Mouse (Mus musculus) heart, postnatal 10 days (tissue): ENCODE results near the gene Ephb1. TPM values are rescaled to one million over a fixed set of nuclear protein-coding genes. Genes with fewer than 3 reads are reported as not detected.
A peak's percentile ranks its signal among the peaks of the same experiment; 100 is the strongest.

Source experiments
- DNase-seq, 2 experiments: peaks; one replicate each; pipeline ENCODE4 v3.0.0; 2021
- intact Hi-C: fragments of 180-260 bp; cut with DNase I; formaldehyde crosslinking; loops from one replicate; pipeline ENCODE4 v1.15.1; 2025
- total RNA-seq, 2 experiments: library from RNA; stranded (reverse); gene quantifications; 2 replicates each; pipeline ENCODE4 v1.2.3; 2021

The Ephb1 gene
- total RNA-seq, 2 experiments from 2014 or later, result 9.1 to 10.5 TPM

GRCm38 (mm10) chr9:102002186-102002585 is 352.3 kb downstream of the Ephb1 start:
- DNase-seq, result no peak
- intact Hi-C loops, result loop anchor here (10.0 kb wide), 1 partner anchor 587 kb away; no protein-coding TSS in a partner anchor

DNA sequence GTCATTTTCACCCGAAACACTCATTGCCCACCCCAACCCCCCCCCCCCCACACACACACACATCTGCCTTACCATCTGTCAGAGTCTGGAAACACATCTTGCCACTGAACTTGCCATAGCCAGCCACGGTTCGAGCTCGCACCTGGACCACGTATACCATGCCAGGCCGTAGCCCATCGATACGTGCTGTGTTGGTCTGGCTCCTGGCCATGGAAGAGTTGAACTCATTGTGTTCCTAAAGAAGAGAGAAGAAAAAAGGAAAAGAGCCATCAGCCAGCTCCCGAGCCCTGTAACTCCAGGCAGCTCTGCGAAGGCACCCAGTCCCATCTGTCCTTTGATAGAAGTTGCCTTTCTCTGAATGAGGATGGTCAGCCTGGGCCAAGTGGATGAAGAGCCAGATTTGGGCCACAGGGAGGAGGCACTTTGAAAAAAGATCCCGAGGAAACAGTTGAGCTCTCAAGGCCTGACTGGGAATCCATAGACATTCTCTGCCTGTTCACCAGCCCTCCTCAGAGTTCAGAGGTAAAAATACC is 352.8 kb downstream of the Ephb1 start:
- intact Hi-C loops, result loop anchor here (10.0 kb wide), 1 partner anchor 587 kb away; no protein-coding TSS in a partner anchor
- DNase-seq, result no peak

DNA sequence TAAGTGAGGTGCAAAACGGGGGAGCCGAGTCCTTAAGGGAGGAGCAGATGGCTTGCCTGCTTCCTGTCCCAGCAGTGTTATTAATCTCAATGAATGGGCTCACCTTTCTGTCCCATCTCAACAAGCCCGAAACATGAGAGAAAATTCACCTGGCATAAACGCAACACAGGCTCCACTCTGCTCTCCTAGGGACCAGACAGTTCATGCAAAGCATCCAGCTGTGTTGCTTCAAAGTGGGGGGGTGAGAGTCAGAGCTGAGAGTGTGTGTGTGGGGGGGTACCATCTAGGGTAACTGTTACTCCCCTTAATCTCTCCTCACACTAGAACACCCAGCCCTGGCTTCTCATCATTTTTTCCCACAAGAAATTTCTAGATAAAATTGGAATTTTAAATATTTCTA is 354.8 kb downstream of the Ephb1 start:
- intact Hi-C loops, result loop anchor here (10.0 kb wide), 1 partner anchor 585 kb away; no protein-coding TSS in a partner anchor
- no peak for DNase-seq

DNA sequence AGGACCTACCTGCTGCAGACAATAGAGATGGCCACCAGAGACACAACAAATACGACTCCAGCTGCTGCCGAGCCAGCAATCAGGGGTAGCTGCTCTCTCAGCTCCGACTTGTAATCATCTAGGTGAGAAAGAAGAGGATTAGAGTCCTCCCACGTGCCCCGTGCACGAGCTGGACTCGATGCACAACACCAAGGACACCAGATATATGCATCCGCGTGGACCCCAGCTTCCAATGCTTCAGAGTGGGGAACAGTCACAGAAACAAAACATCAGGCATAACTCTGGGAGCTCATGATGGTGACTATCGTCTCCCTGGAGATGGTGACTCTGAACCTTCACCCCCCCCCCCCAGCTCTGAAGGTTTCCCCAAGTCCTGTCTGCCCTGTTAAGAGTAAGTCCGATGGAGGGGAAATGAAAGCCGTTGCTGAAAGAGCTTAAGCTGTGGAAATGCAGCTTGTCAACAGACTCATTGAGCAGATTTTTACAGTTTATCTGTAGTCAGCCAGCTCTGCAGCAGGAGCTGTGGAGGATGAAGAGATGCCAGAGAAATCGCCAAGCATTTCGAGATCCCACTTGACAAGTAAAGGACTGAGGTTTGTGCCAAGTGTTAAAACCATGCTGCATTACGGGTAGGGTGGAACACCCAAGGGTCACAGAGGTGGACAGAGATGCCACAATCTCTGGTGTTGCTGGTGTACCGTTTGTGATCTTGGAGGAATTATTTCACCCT is 357.6 kb downstream of the Ephb1 start:
- intact Hi-C loops, result no loop called here
- no peak for DNase-seq

GRCm38 (mm10) chr9:101996183-101996582 is 358.3 kb downstream of the Ephb1 start:
- intact Hi-C loops, result no loop called here
- DNase-seq, result no peak

GRCm38 (mm10) chr9:101995423-101996156 is 358.9 kb downstream of the Ephb1 start:
- intact Hi-C loops, result no loop called here
- DNase-seq, result no peak

- intact Hi-C loops, result no loop called here
These were observed 360.4 kb downstream of the Ephb1 start for GRCm38 (mm10) chr9:101994086-101994485.

GRCm38 (mm10) chr9:101990836-101991235 is 363.7 kb downstream of the Ephb1 start:
- no peak for DNase-seq
- intact Hi-C loops, result no loop called here

More at GRCm38 (mm10) chr9:101994086-101994485, 360.4 kb downstream of the Ephb1 start:
- no peak for DNase-seq

- intact Hi-C loops, result no loop called here
- no peak for DNase-seq
These were observed 364.5 kb downstream of the Ephb1 start for GRCm38 (mm10) chr9:101990032-101990431.

DNA sequence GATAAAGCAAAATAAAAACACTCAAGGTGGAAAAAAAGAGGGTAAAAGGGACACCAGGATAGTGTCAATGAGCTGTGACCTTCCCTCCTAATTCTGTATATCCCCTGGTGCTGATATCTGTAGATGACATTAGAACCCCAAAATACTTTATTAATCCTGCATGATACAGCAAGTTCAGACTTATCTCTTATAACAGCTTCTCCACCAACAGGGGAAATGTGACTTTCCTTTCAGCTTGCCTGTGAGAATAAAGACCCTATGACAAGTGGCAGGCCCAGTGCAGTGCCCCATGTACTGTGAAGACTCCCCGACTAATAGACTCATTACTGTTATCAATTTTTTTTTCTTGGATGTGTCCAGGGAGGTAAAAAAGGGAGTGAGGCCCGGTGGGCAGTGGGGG is 367.6 kb downstream of the Ephb1 start:
- intact Hi-C loops, result no loop called here
- DNase-seq, result no peak

DNA sequence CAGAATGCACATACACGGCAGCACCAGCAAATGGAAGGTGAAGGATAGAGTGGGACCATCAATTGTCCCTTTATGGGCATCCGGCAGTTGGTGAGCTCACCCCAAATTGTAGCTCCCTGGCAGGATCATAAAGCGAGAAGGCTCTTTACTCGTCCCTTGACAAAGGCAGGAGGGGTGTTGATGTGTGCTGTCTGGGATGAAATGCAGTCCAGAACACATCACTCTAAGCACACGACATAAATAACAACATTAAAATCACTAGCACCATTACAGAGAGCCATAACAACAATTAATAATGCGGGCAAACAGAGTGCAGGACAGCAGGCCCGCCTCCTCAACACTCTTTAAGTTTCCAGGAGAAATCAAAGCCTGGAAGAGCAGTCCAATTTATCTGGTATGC is 372.1 kb downstream of the Ephb1 start:
- intact Hi-C loops, result no loop called here
- DNase-seq, result no peak

GRCm38 (mm10) chr9:101981161-101981560 is 373.3 kb downstream of the Ephb1 start:
- intact Hi-C loops, result no loop called here
- no peak for DNase-seq

DNA sequence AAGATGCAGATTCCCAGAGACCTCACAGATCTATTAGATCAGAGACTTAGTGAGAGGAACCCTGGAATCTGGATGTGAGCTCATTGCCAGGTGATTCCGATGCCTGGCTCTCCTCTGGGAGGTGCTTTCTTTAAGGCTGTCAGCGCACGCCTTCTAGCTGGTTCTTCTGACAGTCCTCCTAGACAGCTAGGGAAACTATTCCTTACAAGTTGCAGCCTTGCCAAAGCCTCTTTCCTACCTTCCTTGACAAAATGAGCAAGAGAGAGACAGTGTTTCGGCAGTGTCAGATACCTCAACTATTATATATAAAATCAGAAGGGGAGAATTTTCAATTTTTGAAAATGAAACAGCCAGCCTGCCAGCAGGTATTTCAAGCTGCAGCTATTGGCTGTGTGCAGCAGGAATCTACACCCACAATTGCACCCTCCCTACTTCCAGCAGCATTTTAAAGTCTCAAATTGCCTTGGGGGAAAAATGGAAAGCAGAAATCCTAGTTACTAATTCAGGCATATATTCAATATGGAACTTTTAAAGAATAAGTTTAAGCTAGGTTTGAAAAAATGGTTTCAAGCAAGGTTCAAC is 377.5 kb downstream of the Ephb1 start:
- intact Hi-C loops, result no loop called here
- DNase-seq, result no peak

GRCm38 (mm10) chr9:101972314-101972713 is 382.2 kb downstream of the Ephb1 start:
- DNase-seq, result peak; percentile 3 to 6
- intact Hi-C loops, result no loop called here

DNA sequence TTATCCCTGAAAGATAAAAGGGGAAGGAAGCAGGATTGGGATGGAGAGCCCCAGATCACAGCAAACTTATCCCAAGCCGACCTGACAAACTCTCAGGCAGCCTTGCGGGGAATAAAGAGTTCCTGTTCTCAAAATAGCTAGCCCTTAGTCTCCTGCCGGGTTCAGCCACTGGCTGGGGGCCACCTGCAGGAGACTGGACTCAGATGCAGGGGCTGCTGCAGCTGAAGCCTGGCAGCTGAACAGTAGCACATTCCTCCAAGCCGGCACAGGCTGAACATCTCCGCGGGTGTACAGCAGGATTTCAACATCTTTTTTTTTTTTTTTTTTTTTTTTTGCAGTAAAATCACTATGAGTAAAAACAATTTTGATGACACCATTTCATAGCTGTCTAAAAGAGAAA is 382.7 kb downstream of the Ephb1 start:
- DNase-seq, result peak; percentile 47 to 56
- intact Hi-C loops, result no loop called here

GRCm38 (mm10) chr9:101956228-101956627 is 398.3 kb downstream of the Ephb1 start:
- DNase-seq, result no peak
- intact Hi-C loops, result no loop called here

DNA sequence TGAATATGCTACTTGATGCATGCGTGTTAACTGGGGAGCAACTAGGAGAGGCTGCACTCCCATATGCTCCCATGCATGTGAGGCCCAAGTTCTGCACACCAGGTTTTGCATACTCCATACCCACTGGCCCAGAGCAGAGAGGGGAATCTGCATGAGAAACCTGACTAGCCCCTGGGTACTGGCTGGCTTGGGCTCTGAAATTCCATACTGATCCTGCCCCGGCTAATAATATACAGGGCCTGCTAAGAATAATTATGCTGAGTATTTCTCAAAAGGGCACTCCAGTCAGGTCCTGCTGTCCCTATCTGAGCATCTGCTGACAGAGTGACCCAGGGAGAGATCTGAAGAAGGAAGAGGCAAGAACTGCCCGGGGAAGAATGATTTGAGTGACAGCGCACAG is 400.0 kb downstream of the Ephb1 start:
- no peak for DNase-seq
- intact Hi-C loops, result no loop called here

DNA sequence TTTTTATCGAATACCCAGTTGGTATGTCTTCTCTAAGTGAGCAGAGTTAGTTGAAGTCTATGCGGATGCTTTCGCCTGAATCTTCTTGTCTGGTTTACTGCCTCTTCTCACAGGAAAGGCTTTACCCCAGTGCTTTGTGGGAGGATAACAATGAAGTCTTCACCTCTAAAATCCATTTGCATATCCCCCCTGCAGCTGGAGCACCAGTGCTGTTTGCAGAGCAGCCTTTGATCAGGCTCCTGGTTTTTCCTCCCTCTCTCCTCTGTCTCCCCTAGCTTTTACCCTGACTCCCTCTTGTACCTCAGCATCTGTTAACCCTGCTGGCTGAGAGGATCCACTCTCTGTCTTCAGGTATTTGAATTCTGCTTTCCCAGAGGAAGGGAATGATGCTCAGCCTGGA is 404.4 kb downstream of the Ephb1 start:
- DNase-seq, result no peak
- intact Hi-C loops, result no loop called here

- DNase-seq, result no peak
- intact Hi-C loops, result no loop called here
These were observed 408.7 kb downstream of the Ephb1 start for GRCm38 (mm10) chr9:101945814-101946213.

- intact Hi-C loops, result no loop called here
- no peak for DNase-seq
These were observed 409.2 kb downstream of the Ephb1 start for GRCm38 (mm10) chr9:101945326-101945725.

DNA sequence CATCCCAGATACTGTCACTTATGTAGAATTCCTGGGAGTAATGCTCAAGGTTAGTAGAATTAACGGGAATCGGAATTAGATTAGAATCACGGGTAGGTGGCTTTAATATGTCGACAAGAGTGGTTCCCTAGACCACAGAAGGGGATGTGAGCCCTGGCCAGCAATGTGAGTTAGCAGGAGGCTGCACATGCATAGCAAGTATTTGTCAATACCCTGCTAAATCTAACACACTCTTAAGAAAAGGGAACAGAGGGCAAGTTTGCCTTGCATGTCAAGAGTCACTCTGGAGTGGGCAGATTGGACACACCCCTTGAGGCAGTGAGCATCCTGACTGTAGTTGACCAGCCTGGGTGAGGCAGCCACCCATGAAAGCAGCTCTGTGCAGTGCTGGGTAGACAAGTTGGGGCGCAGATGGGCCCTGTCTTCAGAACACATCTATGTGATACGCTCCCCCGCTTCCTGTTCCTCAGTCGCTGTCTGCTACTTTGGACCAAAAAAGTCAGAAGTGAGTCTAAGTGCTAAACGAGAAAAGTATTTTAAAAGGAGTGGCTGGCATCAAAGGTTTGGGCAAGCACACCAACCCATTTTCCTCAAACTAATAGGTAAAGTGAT is 412.3 kb downstream of the Ephb1 start:
- intact Hi-C loops, result no loop called here
- DNase-seq, result no peak
